Mouse (Mus musculus) cerebellum, adult 11 months (tissue): Measurements from ENCODE around the gene Tas2r122.
"Not testable (repeated sequence)": the region's sequence is repeated elsewhere in the genome, so short reads cannot be mapped to it uniquely, and the experiment has no call there.

Source experiments
- DNase-seq: peaks from one replicate; pipeline ENCODE4 v3.0.0; 2022

The Tas2r122 gene

GRCm38 (mm10) chr6:132711828-132712227, at the start of gene Tas2r122:
Gene Tas2r122, minus strand, starts transcription at chr6:132711928.
- DNase-seq = no peak

- no peak for DNase-seq
These were observed 42.7 kb upstream of the Tas2r122 start, which contains the start of gene Tas2r124 for GRCm38 (mm10) chr6:132754430-132754829. Gene Tas2r124, plus strand, starts transcription at chr6:132754730.

GRCm38 (mm10) chr6:132750206-132750605, 38.5 kb upstream of the Tas2r122 start:
- DNase-seq = no peak

- DNase-seq = no peak
These were observed 26.2 kb upstream of the Tas2r122 start, which contains the start of gene Tas2r115 for GRCm38 (mm10) chr6:132737935-132738334. Gene Tas2r115, minus strand, starts transcription at chr6:132738035.

- DNase-seq = no peak
These were observed 10.8 kb downstream of the Tas2r122 start, which contains the start of gene Tas2r121 for GRCm38 (mm10) chr6:132700907-132701306. Gene Tas2r121, minus strand, starts transcription at chr6:132701007.

- not testable (repeated sequence) for DNase-seq
These were observed 20.1 kb downstream of the Tas2r122 start for GRCm38 (mm10) chr6:132691596-132691995.
